Mouse (Mus musculus): ENCODE measurements around the gene Eepd1. TPM values are rescaled to one million over a fixed set of nuclear protein-coding genes. Genes with fewer than 3 reads are reported as not detected.
A peak's percentile ranks its signal among the peaks of the same experiment; 100 is the strongest.

The Eepd1 gene
- polyA plus RNA-seq, 1 experiment from 2014 or later: 26.1 TPM

GRCm38 (mm10) chr9:25573753-25574152, 92.4 kb downstream of the Eepd1 start:
- no peak overlapping the region for H3K27ac ChIP-seq (ENCODE audit: low read depth, low read length)
- H3K4me3 ChIP-seq (ENCODE audit: low read depth, low read length): no peak overlapping the region
- H3K36me3 ChIP-seq (ENCODE audit: control insufficient read depth, insufficient read depth): no peaks in the 10 kb centered on the region
- H3K4me1 ChIP-seq (replicated peaks; ENCODE audit: control insufficient read depth, insufficient read depth, low read length): no peaks in the 10 kb centered on the region
- no peak for TF ChIP-seq CTCF (IDR thresholded peaks at IDR 0.05; ENCODE audit: low read depth)
- WGBS: 49% methylated on average over 7 of the region's 7 CpGs
- no peak for ATAC-seq
- H3K9ac ChIP-seq (ENCODE audit: low read depth, low read length): no peak overlapping the region
- no peaks in the 10 kb centered on the region for H3K27me3 ChIP-seq (replicated peaks; ENCODE audit: control insufficient read depth, insufficient read depth, low read length)
- H3K4me2 ChIP-seq (replicated peaks; ENCODE audit: low read depth): no peak overlapping the region
- H3K9me3 ChIP-seq (ENCODE audit: control insufficient read depth): no peaks in the 10 kb centered on the region

DNA sequence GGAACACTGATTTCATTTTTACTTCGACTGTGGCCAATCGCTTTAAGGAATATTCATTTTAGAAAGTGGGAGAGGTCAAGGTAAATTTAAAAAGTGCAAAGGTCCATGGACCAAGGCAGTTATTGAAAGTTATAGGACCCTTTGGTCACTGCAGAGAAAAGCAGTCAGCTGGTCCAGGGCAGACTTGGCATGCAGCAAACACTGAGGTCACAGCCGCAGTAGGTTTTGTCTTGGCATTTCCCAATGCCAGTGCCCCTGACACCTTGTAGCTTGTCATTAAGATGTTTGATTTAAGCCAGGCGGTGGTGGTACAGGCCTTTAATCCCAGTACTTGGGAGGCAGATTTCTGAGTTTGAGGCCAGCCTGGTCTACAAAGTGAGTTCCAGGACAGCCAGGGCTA, 92.8 kb downstream of the Eepd1 start:
- no peak for ATAC-seq

GRCm38 (mm10) chr9:25578674-25579596, 97.6 kb downstream of the Eepd1 start:
- peak; percentile 79 for ATAC-seq
- Histone ChIP-seq H3K4me3 (ENCODE audit: low read depth, low read length) (no peak overlapping the region), H3K4me2 (replicated peaks; ENCODE audit: low read depth) (no peak overlapping the region), H3K27me3 (replicated peaks; ENCODE audit: control insufficient read depth, insufficient read depth, low read length) (no peaks in the 10 kb centered on the region), H3K4me1 (replicated peaks; ENCODE audit: control insufficient read depth, insufficient read depth, low read length) (no peaks in the 10 kb centered on the region), H3K36me3 (ENCODE audit: control insufficient read depth, insufficient read depth) (no peaks in the 10 kb centered on the region), H3K27ac (ENCODE audit: low read depth, low read length) (no peak overlapping the region), H3K9me3 (ENCODE audit: control insufficient read depth) (no peaks in the 10 kb centered on the region), H3K9ac (ENCODE audit: low read depth, low read length) (no peak overlapping the region)
- WGBS: 39% methylated on average over 7 of the region's 7 CpGs
- TF ChIP-seq CTCF (IDR thresholded peaks at IDR 0.05; ENCODE audit: low read depth): no peak

More for the DNA sequence above, 92.8 kb downstream of the Eepd1 start:
- WGBS: 90% methylated on average over 4 of the region's 4 CpGs
- no peak for TF ChIP-seq CTCF (IDR thresholded peaks at IDR 0.05; ENCODE audit: low read depth)
- H3K4me1 ChIP-seq (replicated peaks; ENCODE audit: control insufficient read depth, insufficient read depth, low read length): no peaks in the 10 kb centered on the region
- H3K9ac ChIP-seq (ENCODE audit: low read depth, low read length): no peak overlapping the region
- H3K27me3 ChIP-seq (replicated peaks; ENCODE audit: control insufficient read depth, insufficient read depth, low read length): no peaks in the 10 kb centered on the region
- H3K9me3 ChIP-seq (ENCODE audit: control insufficient read depth): no peaks in the 10 kb centered on the region
- no peaks in the 10 kb centered on the region for H3K36me3 ChIP-seq (ENCODE audit: control insufficient read depth, insufficient read depth)
- H3K4me2 ChIP-seq (replicated peaks; ENCODE audit: low read depth): no peak overlapping the region
- H3K27ac ChIP-seq (ENCODE audit: low read depth, low read length): no peak overlapping the region
- H3K4me3 ChIP-seq (ENCODE audit: low read depth, low read length): no peak overlapping the region

DNA sequence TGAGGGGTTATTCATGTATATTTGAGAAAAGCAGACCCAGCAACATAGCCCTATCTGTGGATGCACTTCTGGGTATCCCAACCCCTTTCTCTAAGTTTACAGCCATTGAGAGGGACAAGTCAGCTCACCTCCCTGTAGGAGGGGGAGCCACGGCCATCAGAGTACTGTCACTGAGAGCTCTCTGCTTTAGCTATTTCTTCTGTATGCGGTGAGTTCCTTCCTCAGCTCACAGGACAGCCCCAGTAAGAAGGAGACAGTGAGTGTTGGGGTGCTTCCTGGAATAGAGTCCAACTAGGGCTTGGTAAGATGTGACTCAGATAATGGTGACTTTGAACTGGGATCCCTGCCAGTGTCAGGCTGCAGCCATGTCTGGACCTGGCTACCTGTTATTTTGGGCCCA, 102.3 kb downstream of the Eepd1 start:
- Histone ChIP-seq H3K4me2 (replicated peaks; ENCODE audit: low read depth) (no peak overlapping the region), H3K36me3 (ENCODE audit: control insufficient read depth, insufficient read depth) (no peaks in the 10 kb centered on the region), H3K9ac (ENCODE audit: low read depth, low read length) (no peak overlapping the region), H3K4me1 (replicated peaks; ENCODE audit: control insufficient read depth, insufficient read depth, low read length) (no peaks in the 10 kb centered on the region), H3K4me3 (ENCODE audit: low read depth, low read length) (no peak overlapping the region), H3K27me3 (replicated peaks; ENCODE audit: control insufficient read depth, insufficient read depth, low read length) (no peaks in the 10 kb centered on the region), H3K9me3 (ENCODE audit: control insufficient read depth) (no peaks in the 10 kb centered on the region), H3K27ac (ENCODE audit: low read depth, low read length) (no peak overlapping the region)
- TF ChIP-seq CTCF (IDR thresholded peaks at IDR 0.05; ENCODE audit: low read depth): no peak
- WGBS: 83% methylated on average over 2 of the region's 2 CpGs
- no peak for ATAC-seq

DNA sequence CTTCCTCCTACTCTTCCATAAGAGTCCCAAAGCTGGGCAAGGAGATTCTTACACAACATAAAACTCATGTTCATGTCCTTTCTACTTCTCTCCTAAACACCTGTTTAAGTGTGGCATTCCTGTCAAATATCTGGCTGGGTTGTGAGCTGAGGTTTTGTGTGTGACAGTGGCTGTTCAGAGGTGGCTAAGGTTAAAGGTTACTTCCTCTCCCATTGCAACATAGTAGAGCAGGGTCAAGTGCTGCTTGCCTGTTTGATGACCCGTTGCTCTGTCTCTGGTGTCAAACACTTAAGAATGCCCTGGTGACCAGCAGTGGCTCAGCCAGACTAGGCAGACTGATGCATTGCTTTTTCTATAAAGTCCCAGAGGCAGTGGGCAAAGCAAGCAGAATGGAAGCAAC, 104.3 kb downstream of the Eepd1 start:
- TF ChIP-seq CTCF (IDR thresholded peaks at IDR 0.05; ENCODE audit: low read depth): no peak
- Histone ChIP-seq H3K27me3 (replicated peaks; ENCODE audit: control insufficient read depth, insufficient read depth, low read length) (no peaks in the 10 kb centered on the region), H3K4me1 (replicated peaks; ENCODE audit: control insufficient read depth, insufficient read depth, low read length) (no peaks in the 10 kb centered on the region), H3K36me3 (ENCODE audit: control insufficient read depth, insufficient read depth) (no peaks in the 10 kb centered on the region), H3K4me2 (replicated peaks; ENCODE audit: low read depth) (no peak overlapping the region), H3K9ac (ENCODE audit: low read depth, low read length) (no peak overlapping the region), H3K9me3 (ENCODE audit: control insufficient read depth) (no peaks in the 10 kb centered on the region), H3K4me3 (ENCODE audit: low read depth, low read length) (no peak overlapping the region), H3K27ac (ENCODE audit: low read depth, low read length) (no peak overlapping the region)
- 23% methylated on average over 1 of the region's 1 CpGs for WGBS
- ATAC-seq: no peak

- no peaks in the 10 kb centered on the region for H3K9me3 ChIP-seq (ENCODE audit: control insufficient read depth)
- peak; percentile 31; the same call in 1 of the 2 replicates for ATAC-seq
- no peaks in the 10 kb centered on the region for H3K36me3 ChIP-seq (ENCODE audit: control insufficient read depth, insufficient read depth)
- H3K27me3 ChIP-seq (replicated peaks; ENCODE audit: control insufficient read depth, insufficient read depth, low read length): no peaks in the 10 kb centered on the region
- no peak overlapping the region for H3K27ac ChIP-seq (ENCODE audit: low read depth, low read length)
- no peak for TF ChIP-seq CTCF (IDR thresholded peaks at IDR 0.05; ENCODE audit: low read depth)
- no peak overlapping the region for H3K4me2 ChIP-seq (replicated peaks; ENCODE audit: low read depth)
- 48% methylated on average over 2 of the region's 2 CpGs for WGBS
- H3K9ac ChIP-seq (ENCODE audit: low read depth, low read length): no peak overlapping the region
- H3K4me3 ChIP-seq (ENCODE audit: low read depth, low read length): no peak overlapping the region
- H3K4me1 ChIP-seq (replicated peaks; ENCODE audit: control insufficient read depth, insufficient read depth, low read length): peaks cover 4% of the 10 kb centered on the region; the same call in 1 of the 2 replicates
Observed at GRCm38 (mm10) chr9:25588581-25588980, 107.2 kb downstream of the Eepd1 start.

Measured in intestine, postnatal 0 days (tissue).